Mouse (Mus musculus) heart, postnatal 0 days (tissue): ENCODE results near the gene Immp2l. TPM values are rescaled to one million over a fixed set of nuclear protein-coding genes. Genes with fewer than 3 reads are reported as not detected.

Source experiments
- ATAC-seq: fragments of 200-750 bp; cut with Nextera tagmentation; 2 replicates; pipeline ENCODE4 v1.8.0; 2017; ENCODE audit warnings: low read depth, moderate number of reproducible peaks, moderate library complexity; ENCODE audit not compliant: insufficient read depth
- DNase-seq: peaks from one replicate; pipeline ENCODE4 v3.0.0-alpha.2; 2016; ENCODE audit warnings: low spot score
- H3K27ac ChIP-seq: fragments of 300-500 bp; sonication (generic); 2 replicates; pipeline ENCODE4 v1.5.1; 2014; ENCODE audit warnings: low read depth, mild to moderate bottlenecking
- H3K27me3 ChIP-seq: fragments of 300-500 bp; sonication (generic); 2 replicates; pipeline ENCODE4 v1.6.1; 2014; ENCODE audit warnings: low read length, mixed read lengths; ENCODE audit not compliant: control insufficient read depth, insufficient read depth
- H3K36me3 ChIP-seq: fragments of 300-500 bp; sonication (generic); replicated peaks from 2 replicates; pipeline ENCODE4 v1.6.1; 2014; ENCODE audit warnings: low read length, mixed read lengths; ENCODE audit not compliant: control insufficient read depth, insufficient read depth
- H3K4me1 ChIP-seq: fragments of 300-500 bp; sonication (generic); 2 replicates; pipeline ENCODE4 v1.6.1; 2014; ENCODE audit warnings: antibody characterized with exemption; ENCODE audit not compliant: control insufficient read depth, insufficient read depth
- H3K4me2 ChIP-seq: fragments of 300-500 bp; sonication (generic); 2 replicates; pipeline ENCODE4 v1.6.1; 2014; ENCODE audit warnings: low read depth, mild to moderate bottlenecking, low read length, moderate library complexity
- H3K4me3 ChIP-seq: fragments of 300-500 bp; sonication (generic); 2 replicates; pipeline ENCODE4 v1.5.1; 2014; ENCODE audit warnings: low read depth, low read length
- H3K9ac ChIP-seq: fragments of 300-500 bp; sonication (generic); replicated peaks from 2 replicates; pipeline ENCODE4 v1.6.1; 2014; ENCODE audit warnings: low read depth, low read length, mixed read lengths
- H3K9me3 ChIP-seq: fragments of 300-500 bp; sonication (generic); replicated peaks from 2 replicates; pipeline ENCODE4 v1.6.1; 2016; ENCODE audit warnings: low read length; ENCODE audit not compliant: control insufficient read depth
- CTCF ChIP-seq: IDR thresholded peaks from 2 replicates; pipeline ENCODE4 v1.5.1; 2016; ENCODE audit warnings: antibody characterized with exemption, control low read depth, low read depth
- EP300 ChIP-seq: IDR thresholded peaks from 2 replicates; pipeline ENCODE4 v1.6.1; 2016; ENCODE audit warnings: antibody characterized with exemption, low read depth
- WGBS: fragments of 180-500 bp; shearing (Covaris S2); extraction: QIAGEN DNeasy Blood & Tissue Kit; methylation state at CpG from one replicate; pipeline ENCODE4 v1.1.7; 2014; 5-methylcytosine and 5-hydroxymethylcytosine counted together
- polyA plus RNA-seq: library from polyadenylated mRNA; unstranded; fragments of >200 nt; fragmentation: Nextera tagmentation; extraction: Ambion mirVana; gene quantifications from 2 replicates; pipeline ENCODE4 v1.2.1, GENCODE M21; 2015
- total RNA-seq: library from RNA; depleted of rRNA; stranded (reverse); fragments of >200 nt; gene quantifications from 2 replicates; pipeline ENCODE4 v1.2.3, GENCODE M21; 2014; ENCODE audit warnings: low replicate concordance

Gene Immp2l
- total and polyA plus RNA-seq, 2 experiments from 2014 or later, result 3.6 to 10.8 TPM

DNA sequence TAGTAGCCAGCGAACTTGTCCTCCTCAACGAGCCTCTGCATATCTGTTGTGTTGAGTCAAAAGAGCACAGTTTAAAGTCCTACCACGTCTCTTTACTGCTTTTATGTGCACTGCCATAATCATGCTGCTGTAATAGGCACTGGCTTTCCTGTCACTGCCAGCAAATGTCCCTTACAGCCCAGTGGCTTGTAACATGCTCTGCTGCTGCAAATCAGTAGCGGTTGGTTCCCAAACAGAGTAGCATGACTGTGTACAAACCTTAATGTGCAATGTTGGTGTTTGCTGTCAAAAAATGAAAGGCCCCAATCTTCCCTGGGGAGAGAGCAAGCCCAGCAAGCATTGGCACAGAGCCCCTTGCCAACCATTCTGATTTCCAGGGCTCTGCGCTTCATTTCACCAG, 918.0 kb downstream of the Immp2l start:
- Histone ChIP-seq H3K9me3 (no peaks in the 10 kb centered on the region), H3K36me3 (no peaks in the 10 kb centered on the region), H3K4me2 (no peak overlapping the region), H3K4me3 (no peak overlapping the region), H3K9ac (no peak overlapping the region), H3K27me3 (no peaks in the 10 kb centered on the region), H3K4me1 (no peaks in the 10 kb centered on the region), H3K27ac (no peak overlapping the region)
- ATAC-seq, result no peak
- TF ChIP-seq EP300, result no peak
- TF ChIP-seq CTCF, result no peak
- 82% methylated on average over 5 of the region's 5 CpGs for WGBS
- no peak for DNase-seq

DNA sequence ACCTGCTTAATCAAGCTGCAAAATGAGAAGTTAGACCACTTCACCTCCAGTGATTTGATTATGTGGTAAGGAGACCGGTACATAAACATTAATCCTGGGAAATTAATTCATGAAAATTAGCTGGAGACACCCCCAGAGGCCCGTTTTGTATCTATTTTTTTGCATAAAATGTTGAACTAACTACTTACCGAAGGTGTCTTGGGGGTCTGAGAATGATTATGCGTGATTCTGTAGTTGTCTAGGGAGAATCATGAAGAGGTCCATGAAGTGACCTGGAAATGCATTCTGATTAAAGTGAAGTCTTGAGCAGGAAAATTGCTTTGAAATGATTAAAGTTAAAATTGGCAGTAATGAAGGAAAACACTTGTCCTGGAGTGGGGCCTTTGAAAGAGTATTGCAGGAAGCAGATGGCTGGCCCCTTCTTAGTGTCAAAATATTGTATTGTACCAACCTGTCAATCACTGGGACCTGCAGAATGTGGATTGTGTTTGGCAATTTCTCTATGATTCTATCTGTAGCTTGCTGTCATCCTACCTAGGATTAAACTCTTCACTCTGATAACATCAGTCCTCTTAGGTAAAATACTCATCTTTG, 920.3 kb downstream of the Immp2l start:
- no peak overlapping the region for H3K4me3 ChIP-seq
- DNase-seq (no peak), ATAC-seq (no peak)
- no peaks in the 10 kb centered on the region for H3K9me3 ChIP-seq
- H3K36me3 ChIP-seq, result no peaks in the 10 kb centered on the region
- H3K9ac ChIP-seq, result no peak overlapping the region
- 64% methylated on average over 4 of the region's 4 CpGs for whole genome bisulfite sequencing
- H3K4me1 ChIP-seq, result no peaks in the 10 kb centered on the region
- no peak for TF ChIP-seq CTCF
- TF ChIP-seq EP300, result no peak
- H3K27ac ChIP-seq, result no peak overlapping the region
- H3K27me3 ChIP-seq, result no peaks in the 10 kb centered on the region
- no peak overlapping the region for H3K4me2 ChIP-seq

DNA sequence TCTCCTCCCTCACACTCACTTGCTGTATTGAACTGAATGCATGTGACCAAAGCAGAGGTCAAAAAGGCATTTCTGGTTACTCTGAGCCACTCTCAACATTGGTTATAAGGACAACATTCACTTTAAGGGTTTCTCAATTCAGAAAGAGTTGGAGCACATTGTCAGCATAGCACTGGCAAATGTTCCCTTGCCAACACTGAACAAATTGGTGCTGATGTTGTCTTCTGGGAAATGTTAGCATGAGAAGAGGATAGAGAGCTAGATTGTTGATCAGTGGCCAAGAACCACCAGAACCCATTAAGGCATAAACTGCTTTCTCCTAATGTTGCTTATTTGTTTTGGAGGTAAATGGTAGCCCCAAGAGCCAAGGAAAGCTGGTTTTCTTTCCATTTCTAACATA, 922.6 kb downstream of the Immp2l start:
- Histone ChIP-seq H3K9me3 (no peaks in the 10 kb centered on the region), H3K4me2 (no peak overlapping the region), H3K4me1 (no peaks in the 10 kb centered on the region), H3K4me3 (no peak overlapping the region), H3K27ac (no peak overlapping the region), H3K27me3 (no peaks in the 10 kb centered on the region), H3K9ac (no peak overlapping the region), H3K36me3 (no peaks in the 10 kb centered on the region)
- TF ChIP-seq EP300 (no peak), CTCF (no peak)
- no peak for DNase-seq
- ATAC-seq, result no peak

DNA sequence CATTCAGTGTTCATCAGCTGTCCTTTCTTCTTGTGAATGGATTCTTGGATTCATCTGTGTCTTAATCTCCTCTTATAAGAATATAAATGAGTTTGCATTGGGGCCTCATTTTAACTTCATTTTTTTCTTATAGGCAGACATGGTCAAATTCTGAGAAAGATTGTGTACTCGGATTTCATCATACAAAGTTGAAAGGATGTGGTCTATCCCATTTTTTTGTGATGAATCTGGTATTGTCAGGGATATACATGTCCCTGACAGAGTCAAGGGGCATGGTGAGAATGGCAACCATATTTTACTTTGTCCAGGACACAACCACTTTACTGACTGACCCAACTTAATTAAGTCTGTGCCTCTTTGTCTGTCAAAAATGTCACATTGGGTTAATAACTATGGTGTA, 925.5 kb downstream of the Immp2l start:
- Histone ChIP-seq H3K4me1 (no peaks in the 10 kb centered on the region), H3K9ac (no peak overlapping the region), H3K27me3 (no peaks in the 10 kb centered on the region), H3K9me3 (no peaks in the 10 kb centered on the region), H3K4me2 (no peak overlapping the region), H3K4me3 (no peak overlapping the region), H3K27ac (no peak overlapping the region), H3K36me3 (no peaks in the 10 kb centered on the region)
- ATAC-seq (no peak), DNase-seq (no peak)
- TF ChIP-seq EP300, result no peak
- no peak for TF ChIP-seq CTCF
- 53% methylated on average over 1 of the region's 1 CpGs for WGBS

DNA sequence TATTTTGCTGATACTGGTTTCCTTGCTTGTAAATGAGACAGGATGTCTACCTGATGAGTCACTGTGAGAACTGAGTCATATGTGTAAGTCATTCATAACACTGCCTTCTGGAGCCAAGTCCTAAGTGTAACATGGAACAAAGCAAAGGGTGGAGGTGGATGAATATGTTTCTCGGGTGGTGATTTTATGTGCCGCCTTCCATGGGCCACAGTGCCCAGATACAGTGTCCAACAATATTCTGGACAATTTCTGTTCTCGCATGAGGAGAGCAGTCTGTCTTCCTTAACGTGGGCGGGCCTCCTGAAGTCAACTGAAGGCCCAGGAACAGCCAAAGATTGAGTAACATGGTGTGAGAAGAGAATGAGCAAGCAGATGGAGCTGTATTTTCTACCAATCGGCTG, 926.0 kb downstream of the Immp2l start:
- H3K4me3 ChIP-seq, result no peak overlapping the region
- ATAC-seq (no peak), DNase-seq (no peak)
- H3K36me3 ChIP-seq, result no peaks in the 10 kb centered on the region
- H3K9ac ChIP-seq, result no peak overlapping the region
- H3K27ac ChIP-seq, result no peak overlapping the region
- H3K4me1 ChIP-seq, result no peaks in the 10 kb centered on the region
- no peak overlapping the region for H3K4me2 ChIP-seq
- no peak for TF ChIP-seq EP300
- no peak for TF ChIP-seq CTCF
- H3K27me3 ChIP-seq, result no peaks in the 10 kb centered on the region
- 67% methylated on average over 6 of the region's 6 CpGs for WGBS
- H3K9me3 ChIP-seq, result no peaks in the 10 kb centered on the region

DNA sequence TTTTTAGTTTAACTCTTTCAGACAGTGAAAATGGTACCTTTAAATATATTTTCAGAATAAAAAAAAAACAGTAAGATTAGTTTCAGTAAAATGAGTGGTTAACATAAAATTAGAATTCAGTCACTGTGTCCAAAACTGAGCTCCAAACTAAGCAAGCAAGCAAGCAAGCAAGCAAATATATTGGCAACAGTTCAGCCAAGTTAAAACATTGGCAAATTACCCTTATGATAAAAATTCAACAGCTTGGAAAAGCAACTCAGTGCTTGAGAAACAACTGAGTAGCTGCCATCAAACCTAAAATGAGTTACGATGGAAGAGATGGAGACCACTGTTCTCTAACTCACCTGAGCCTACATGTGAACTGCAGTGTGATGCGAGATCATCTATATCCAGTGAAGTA, 926.8 kb downstream of the Immp2l start:
- no peak overlapping the region for H3K9ac ChIP-seq
- no peak overlapping the region for H3K4me3 ChIP-seq
- H3K4me2 ChIP-seq, result no peak overlapping the region
- ATAC-seq, result no peak
- no peak for DNase-seq
- WGBS, result 69% methylated on average over 2 of the region's 2 CpGs
- TF ChIP-seq CTCF (no peak), EP300 (no peak)
- H3K36me3 ChIP-seq, result no peaks in the 10 kb centered on the region
- H3K27me3 ChIP-seq, result no peaks in the 10 kb centered on the region
- no peak overlapping the region for H3K27ac ChIP-seq
- no peaks in the 10 kb centered on the region for H3K9me3 ChIP-seq
- no peaks in the 10 kb centered on the region for H3K4me1 ChIP-seq
